Mouse (Mus musculus) heart, postnatal 0 days (tissue): Measurements from ENCODE around the gene Smarcb1. TPM values are rescaled to one million over a fixed set of nuclear protein-coding genes. Genes with fewer than 3 reads are reported as not detected.
A peak's percentile ranks its signal among the peaks of the same experiment; 100 is the strongest.

Experiments used
- ATAC-seq: fragments of 200-750 bp; cut with Nextera tagmentation; 2 replicates; pipeline ENCODE4 v1.8.0; 2017; ENCODE audit warnings: low read depth, moderate number of reproducible peaks, moderate library complexity; ENCODE audit not compliant: insufficient read depth
- DNase-seq: peaks from one replicate; pipeline ENCODE4 v3.0.0-alpha.2; 2016; ENCODE audit warnings: low spot score
- H3K27ac ChIP-seq: fragments of 300-500 bp; sonication (generic); 2 replicates; pipeline ENCODE4 v1.5.1; 2014; ENCODE audit warnings: low read depth, mild to moderate bottlenecking
- H3K27me3 ChIP-seq: fragments of 300-500 bp; sonication (generic); 2 replicates; pipeline ENCODE4 v1.6.1; 2014; ENCODE audit warnings: low read length, mixed read lengths; ENCODE audit not compliant: control insufficient read depth, insufficient read depth
- H3K36me3 ChIP-seq: fragments of 300-500 bp; sonication (generic); replicated peaks from 2 replicates; pipeline ENCODE4 v1.6.1; 2014; ENCODE audit warnings: low read length, mixed read lengths; ENCODE audit not compliant: control insufficient read depth, insufficient read depth
- H3K4me1 ChIP-seq: fragments of 300-500 bp; sonication (generic); 2 replicates; pipeline ENCODE4 v1.6.1; 2014; ENCODE audit warnings: antibody characterized with exemption; ENCODE audit not compliant: control insufficient read depth, insufficient read depth
- H3K4me2 ChIP-seq: fragments of 300-500 bp; sonication (generic); 2 replicates; pipeline ENCODE4 v1.6.1; 2014; ENCODE audit warnings: low read depth, mild to moderate bottlenecking, low read length, moderate library complexity
- H3K4me3 ChIP-seq: fragments of 300-500 bp; sonication (generic); 2 replicates; pipeline ENCODE4 v1.5.1; 2014; ENCODE audit warnings: low read depth, low read length
- H3K9ac ChIP-seq: fragments of 300-500 bp; sonication (generic); replicated peaks from 2 replicates; pipeline ENCODE4 v1.6.1; 2014; ENCODE audit warnings: low read depth, low read length, mixed read lengths
- H3K9me3 ChIP-seq: fragments of 300-500 bp; sonication (generic); replicated peaks from 2 replicates; pipeline ENCODE4 v1.6.1; 2016; ENCODE audit warnings: low read length; ENCODE audit not compliant: control insufficient read depth
- CTCF ChIP-seq: IDR thresholded peaks from 2 replicates; pipeline ENCODE4 v1.5.1; 2016; ENCODE audit warnings: antibody characterized with exemption, control low read depth, low read depth
- EP300 ChIP-seq: IDR thresholded peaks from 2 replicates; pipeline ENCODE4 v1.6.1; 2016; ENCODE audit warnings: antibody characterized with exemption, low read depth
- WGBS: fragments of 180-500 bp; shearing (Covaris S2); extraction: QIAGEN DNeasy Blood & Tissue Kit; methylation state at CpG from one replicate; pipeline ENCODE4 v1.1.7; 2014; 5-methylcytosine and 5-hydroxymethylcytosine counted together
- polyA plus RNA-seq: library from polyadenylated mRNA; unstranded; fragments of >200 nt; fragmentation: Nextera tagmentation; extraction: Ambion mirVana; gene quantifications from 2 replicates; pipeline ENCODE4 v1.2.1, GENCODE M21; 2015
- total RNA-seq: library from RNA; depleted of rRNA; stranded (reverse); fragments of >200 nt; gene quantifications from 2 replicates; pipeline ENCODE4 v1.2.3, GENCODE M21; 2014; ENCODE audit warnings: low replicate concordance; rRNA removed

Gene Smarcb1
- total RNA-seq (45.7 and 51.2 TPM in 2 replicates), polyA plus RNA-seq (63.9 and 65.7 TPM in 2 replicates)

DNA sequence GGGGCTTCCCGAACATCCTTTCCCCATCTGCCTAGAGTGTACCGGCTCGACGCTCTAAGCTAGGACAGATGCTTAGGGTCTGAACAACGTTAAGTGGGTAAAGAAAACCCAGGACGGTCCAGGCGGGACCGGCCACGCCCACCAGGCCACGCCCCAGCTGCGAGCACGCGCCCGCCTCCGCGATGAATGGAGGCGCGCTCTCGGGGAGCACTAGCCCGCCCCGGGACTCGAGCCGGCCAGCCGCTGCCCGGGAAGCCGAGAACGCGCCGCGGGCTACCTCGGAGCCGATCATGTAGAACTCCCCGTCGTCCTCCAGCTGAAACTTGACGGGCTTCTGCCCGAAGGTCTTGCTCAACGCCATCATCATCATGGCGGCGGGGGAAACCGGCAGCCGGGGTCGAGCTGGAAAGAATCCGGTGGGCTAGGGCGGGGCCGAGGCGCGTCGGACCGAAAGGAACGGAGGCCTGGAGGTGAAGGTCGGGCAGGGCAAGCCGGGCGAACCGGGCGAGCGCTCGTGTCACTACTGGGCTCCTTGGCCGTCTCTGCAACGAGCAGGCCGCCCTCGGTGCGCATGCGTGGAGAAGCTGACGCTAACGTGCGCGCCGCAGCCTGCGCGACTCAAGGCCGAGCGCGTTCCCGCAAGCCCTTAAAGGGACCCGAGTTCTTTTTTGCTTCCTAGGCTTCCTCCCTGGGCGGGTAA lies at the start of gene Smarcb1:
Gene Smarcb1, minus strand, starts transcription at position 592 of the 700 bp plus-strand sequence.
- H3K4me2 ChIP-seq = peak within 1 kb of the TSS; percentile 98
- H3K27ac ChIP-seq = peak within 1 kb of the TSS; percentile 94
- under 1% methylated on average over 76 of the region's 76 CpGs for WGBS
- ATAC-seq = peak; percentile 96
- peak within 1 kb of the TSS; percentile 99 for H3K4me3 ChIP-seq
- peaks cover 14% of the 10 kb centered on the region for H3K4me1 ChIP-seq
- no peak for TF ChIP-seq EP300
- no peak for TF ChIP-seq CTCF
- H3K9me3 ChIP-seq = no peaks in the 10 kb centered on the region
- peaks cover 23% of the 10 kb centered on the region for H3K36me3 ChIP-seq
- H3K27me3 ChIP-seq = no peaks in the 10 kb centered on the region
- DNase-seq = peak; percentile 98
- peak within 1 kb of the TSS; percentile 88 for H3K9ac ChIP-seq

DNA sequence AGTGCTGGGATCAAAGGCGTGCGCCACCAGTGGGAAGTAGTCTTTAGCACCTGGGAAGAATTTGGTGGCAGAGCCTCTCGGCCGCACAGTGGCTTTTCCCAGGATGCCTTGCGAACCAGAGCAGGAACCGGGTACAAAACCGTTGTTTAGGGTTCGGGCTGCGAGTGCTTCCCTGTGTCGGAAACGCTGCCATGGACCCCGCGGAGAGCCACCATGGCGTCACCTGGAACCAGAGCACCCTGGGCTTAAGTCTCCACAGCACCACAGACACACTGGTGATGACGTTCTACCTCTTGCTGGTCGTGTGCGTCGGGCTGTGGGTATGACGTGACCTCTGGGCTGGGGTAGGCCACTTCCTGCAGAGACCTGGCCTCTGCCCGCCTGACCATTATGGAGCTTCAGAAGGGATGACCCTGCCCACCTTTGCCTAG lies 33.0 kb upstream of the Smarcb1 start, which contains the start of gene Gm5134:
Gene Gm5134, plus strand, starts transcription at position 134 of the 431 bp plus-strand sequence.
- H3K9ac ChIP-seq = no peak within 1 kb of the TSS
- no peaks in the 10 kb centered on the region for H3K9me3 ChIP-seq
- H3K27ac ChIP-seq = no peak within 1 kb of the TSS
- H3K4me2 ChIP-seq = peak within 1 kb of the TSS; percentile 24; the same call in 1 of the 2 replicates
- TF ChIP-seq EP300 = no peak
- TF ChIP-seq CTCF = no peak
- WGBS = 17% methylated on average over 20 of the region's 20 CpGs
- peaks cover 6% of the 10 kb centered on the region; the same call in 1 of the 2 replicates for H3K4me1 ChIP-seq
- no peak within 1 kb of the TSS; the same call in 1 of the 2 replicates for H3K4me3 ChIP-seq
- no peaks in the 10 kb centered on the region for H3K36me3 ChIP-seq
- H3K27me3 ChIP-seq = peaks cover 9% of the 10 kb centered on the region; the same call in 1 of the 2 replicates
- ATAC-seq = no peak
- DNase-seq = no peak

DNA sequence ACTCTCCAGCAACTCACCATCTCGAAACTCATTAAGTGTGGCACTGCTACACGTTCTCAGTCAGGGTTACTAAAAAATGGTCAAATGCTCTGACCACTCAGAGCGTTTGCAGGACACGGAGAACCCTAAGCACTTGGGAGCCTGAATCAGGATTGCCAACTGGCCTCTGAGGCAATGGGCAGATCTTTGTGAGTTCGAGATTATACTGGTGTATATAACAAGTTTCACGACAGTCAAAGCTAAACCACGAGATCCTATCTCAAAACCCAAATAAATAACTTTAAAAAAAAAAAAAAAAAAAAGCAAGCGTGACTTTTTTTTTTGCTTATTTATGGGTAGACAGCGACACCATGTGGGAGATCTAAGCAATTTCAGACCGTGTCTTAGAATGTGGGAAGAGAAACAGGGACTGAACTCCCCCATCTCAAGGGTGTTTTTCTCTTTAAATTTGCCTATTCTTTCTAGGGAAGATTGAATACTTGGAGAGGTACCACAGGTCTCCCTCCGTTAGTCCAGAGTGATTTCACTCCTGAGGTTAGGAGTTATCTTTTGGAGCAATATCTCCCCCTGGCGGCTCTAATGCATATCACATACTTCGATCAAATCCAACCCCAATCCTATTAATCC lies 30.1 kb upstream of the Smarcb1 start:
- Histone ChIP-seq H3K4me3 (peak overlapping the region; percentile 56), H3K27ac (no peak overlapping the region), H3K9ac (peak overlapping the region; percentile 40), H3K36me3 (no peaks in the 10 kb centered on the region), H3K4me2 (peak overlapping the region; percentile 94), H3K4me1 (peaks cover 6% of the 10 kb centered on the region; the same call in 1 of the 2 replicates), H3K9me3 (no peaks in the 10 kb centered on the region), H3K27me3 (peaks cover 9% of the 10 kb centered on the region; the same call in 1 of the 2 replicates)
- ATAC-seq = no peak
- 3% methylated on average over 13 of the region's 13 CpGs for WGBS
- TF ChIP-seq CTCF = peak; percentile 58
- TF ChIP-seq EP300 = no peak
- peak; percentile 43 for DNase-seq

DNA sequence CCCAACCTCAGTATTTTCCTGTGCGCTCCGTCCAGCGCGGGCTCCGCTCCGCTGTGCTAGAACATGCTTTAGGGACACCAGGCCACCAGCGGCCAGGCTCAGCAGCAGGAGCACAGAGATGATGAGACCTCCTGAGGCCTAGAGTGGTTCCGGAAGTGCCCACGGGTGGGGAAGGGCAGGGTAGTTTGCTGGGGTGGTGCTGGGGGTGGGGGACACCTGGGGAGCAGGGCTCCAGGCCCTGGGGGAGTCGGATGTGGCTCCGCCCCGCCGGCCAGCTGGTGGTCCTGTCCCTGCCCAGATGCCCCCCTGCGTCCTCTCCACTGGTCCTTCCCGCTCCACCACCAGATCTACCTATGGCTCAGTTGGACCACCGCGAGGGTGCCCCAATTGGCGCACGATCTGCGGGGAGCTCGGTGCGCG lies 29.4 kb upstream of the Smarcb1 start:
- no peak for DNase-seq
- peaks cover 9% of the 10 kb centered on the region; the same call in 1 of the 2 replicates for H3K27me3 ChIP-seq

DNA sequence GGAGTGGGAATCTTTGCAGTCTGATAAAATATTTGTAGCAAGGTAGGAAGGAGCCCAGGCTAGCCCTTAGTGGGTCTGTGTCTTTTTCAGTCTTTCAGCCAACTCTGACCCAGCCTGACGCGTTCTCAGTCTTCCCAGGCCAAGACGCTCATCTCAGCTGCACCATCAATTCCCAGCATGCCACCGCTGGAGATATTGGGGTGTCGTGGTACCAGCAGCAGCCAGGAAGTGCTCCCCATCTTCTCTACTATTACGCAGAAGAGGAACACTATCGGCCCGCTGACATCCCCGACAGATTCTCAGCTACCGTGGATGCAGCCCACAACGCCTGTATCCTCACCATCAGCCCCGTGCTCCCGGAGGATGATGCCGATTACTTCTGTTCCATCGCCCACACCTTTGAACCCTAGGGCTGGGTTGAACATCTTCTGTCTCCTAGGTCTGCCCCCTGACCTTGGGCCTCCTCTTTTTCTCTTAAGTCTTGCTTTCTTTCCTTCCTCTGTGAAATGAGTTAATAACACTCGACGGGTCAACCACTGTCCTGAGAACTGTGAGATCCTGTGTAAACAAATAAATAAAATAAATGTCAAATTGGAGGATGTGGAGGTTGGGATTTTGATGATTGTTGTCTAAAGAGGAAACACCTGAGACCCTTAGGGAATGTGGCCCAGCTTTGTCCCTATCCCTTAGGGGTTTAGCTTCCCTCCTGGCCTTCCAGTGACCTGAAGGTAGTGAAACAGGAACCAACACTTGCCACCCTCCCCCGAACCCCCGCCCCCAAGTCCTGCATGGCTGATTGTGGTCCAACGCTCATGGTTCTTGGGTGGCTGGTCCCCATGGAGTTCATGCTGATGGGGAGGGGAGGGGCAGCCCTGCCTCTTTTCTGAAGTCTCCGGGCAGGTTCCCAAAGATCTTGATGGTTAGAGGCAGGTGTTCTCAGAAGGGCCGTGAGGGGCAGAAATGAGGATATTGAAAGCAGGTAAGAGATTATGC lies 27.9 kb upstream of the Smarcb1 start:
- no peak for DNase-seq
- H3K4me2 ChIP-seq = no peak overlapping the region
- WGBS = 74% methylated on average over 22 of the region's 22 CpGs
- H3K4me3 ChIP-seq = no peak overlapping the region
- no peak overlapping the region for H3K27ac ChIP-seq
- peaks cover 8% of the 10 kb centered on the region; the same call in 1 of the 2 replicates for H3K4me1 ChIP-seq
- no peak for ATAC-seq
- TF ChIP-seq EP300 (no peak), CTCF (no peak)
- H3K27me3 ChIP-seq = peaks cover 9% of the 10 kb centered on the region; the same call in 1 of the 2 replicates
- no peaks in the 10 kb centered on the region for H3K36me3 ChIP-seq
- H3K9me3 ChIP-seq = no peaks in the 10 kb centered on the region
- no peak overlapping the region for H3K9ac ChIP-seq

More for the DNA sequence above, 29.4 kb upstream of the Smarcb1 start:
- Histone ChIP-seq H3K27ac (no peak overlapping the region), H3K4me1 (peaks cover 6% of the 10 kb centered on the region; the same call in 1 of the 2 replicates), H3K9ac (peak overlapping the region; percentile 40), H3K4me3 (peak overlapping the region; percentile 56), H3K36me3 (no peaks in the 10 kb centered on the region), H3K4me2 (peak overlapping the region; percentile 94), H3K9me3 (no peaks in the 10 kb centered on the region)
- peak; percentile 67 for ATAC-seq
- TF ChIP-seq CTCF (no peak), EP300 (no peak)
- WGBS = 2% methylated on average over 17 of the region's 23 CpGs
